Mouse (Mus musculus) bone marrow, adult 2 months (tissue): ENCODE results near the gene Gsk3a.

Source experiments
- CTCF ChIP-seq: fragments of 200-500 bp; IDR thresholded peaks from 2 replicates; pipeline ENCODE4 v1.5.1; 2011; ENCODE audit warnings: low read length, control low read depth; ENCODE audit not compliant: control insufficient read depth, insufficient read depth
- POLR2A ChIP-seq: fragments of 200-500 bp; IDR thresholded peaks from 2 replicates; pipeline ENCODE4 v1.6.1; 2011; ENCODE audit warnings: low read depth, mild to moderate bottlenecking, control low read depth, low read length, borderline replicate concordance; ENCODE audit not compliant: control insufficient read depth

DNA sequence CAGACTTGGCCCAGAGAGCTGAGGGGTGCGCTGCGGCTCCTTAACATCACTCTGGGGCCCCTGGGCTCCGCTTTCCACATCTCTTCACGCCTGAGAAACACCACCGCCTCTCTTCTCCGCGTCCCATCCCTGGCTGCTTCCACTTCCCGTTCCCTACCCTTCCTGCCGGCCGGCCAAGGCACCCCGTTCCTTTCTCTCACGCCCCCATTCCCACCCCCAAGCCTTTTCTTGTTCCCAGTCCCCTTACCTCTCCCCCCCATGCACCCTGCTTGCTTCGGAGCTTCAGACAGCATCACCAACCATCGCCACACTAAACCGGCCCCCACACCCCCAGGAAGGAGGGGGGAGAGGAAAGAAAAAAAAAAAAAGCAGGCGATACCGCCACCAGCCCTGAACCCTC is 59.3 kb downstream of the Gsk3a start:
- TF ChIP-seq CTCF (no peak), POLR2A (no peak)
